Mouse (Mus musculus): ENCODE measurements around the gene Pik3r6.

Pik3r6 gene

GRCm38 (mm10) chr11:68488256-68488824 lies 14.5 kb upstream of the Pik3r6 start:
- DNase-seq, result no peak

DNA sequence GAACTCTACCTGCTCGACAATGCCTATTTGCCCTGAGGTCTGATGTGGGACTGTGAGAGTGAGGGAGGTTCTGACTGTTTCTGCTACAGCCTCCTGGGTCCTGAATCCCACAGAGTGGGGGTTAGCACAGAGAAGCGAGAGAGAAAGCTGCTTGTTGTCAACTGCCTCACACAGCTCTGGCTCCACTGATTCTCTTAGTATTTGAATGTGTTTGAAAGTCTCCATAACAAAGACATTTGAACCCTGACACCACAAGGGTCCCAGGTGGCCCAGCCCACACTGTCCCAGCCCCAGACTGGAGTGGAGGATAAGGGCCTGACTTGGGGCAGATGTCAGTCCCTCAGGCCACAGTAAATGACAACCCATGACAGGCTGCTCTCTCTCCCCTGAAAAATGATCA lies 13.6 kb upstream of the Pik3r6 start:
- DNase-seq, result no peak

DNA sequence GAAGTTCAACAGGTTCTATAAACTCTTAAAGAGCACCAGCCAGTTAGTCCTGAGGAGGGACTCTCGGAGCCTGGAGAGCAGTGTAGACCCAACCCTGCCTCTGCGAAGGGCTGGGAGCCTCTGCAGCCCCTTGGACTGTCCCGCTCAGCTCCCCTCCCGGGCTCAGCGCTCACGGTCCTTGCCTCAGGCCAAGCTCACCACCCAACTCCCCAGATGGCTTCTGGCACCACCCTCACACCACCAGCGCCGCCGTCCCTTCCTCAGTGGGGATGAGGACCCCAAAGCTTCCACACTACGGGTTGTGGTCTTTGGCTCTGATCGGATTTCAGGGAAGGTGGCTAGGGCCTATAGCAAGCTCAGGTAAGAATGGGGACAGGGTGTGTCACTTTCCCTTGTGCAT lies 10.2 kb upstream of the Pik3r6 start:
- no peak for DNase-seq

DNA sequence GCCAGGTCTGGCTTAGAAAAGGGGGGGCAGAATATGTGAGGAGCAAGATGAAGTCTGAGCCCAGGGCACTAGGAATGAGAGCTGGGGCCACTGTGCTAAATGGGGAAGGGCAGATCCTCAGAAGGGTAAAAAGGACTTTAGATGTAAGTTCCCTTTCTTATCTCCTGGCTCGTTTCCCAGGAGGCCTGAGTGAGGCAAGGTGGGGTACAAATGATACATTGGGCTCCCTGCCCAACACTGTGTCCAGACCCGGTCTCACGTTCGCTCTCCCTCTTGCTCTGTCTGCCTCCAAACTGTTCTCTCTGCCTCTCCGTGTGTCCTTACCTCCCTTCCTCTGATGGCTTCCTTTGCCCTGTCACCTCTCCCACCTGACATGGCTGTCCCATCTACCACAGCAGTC lies 9.1 kb upstream of the Pik3r6 start:
- no peak for DNase-seq

DNA sequence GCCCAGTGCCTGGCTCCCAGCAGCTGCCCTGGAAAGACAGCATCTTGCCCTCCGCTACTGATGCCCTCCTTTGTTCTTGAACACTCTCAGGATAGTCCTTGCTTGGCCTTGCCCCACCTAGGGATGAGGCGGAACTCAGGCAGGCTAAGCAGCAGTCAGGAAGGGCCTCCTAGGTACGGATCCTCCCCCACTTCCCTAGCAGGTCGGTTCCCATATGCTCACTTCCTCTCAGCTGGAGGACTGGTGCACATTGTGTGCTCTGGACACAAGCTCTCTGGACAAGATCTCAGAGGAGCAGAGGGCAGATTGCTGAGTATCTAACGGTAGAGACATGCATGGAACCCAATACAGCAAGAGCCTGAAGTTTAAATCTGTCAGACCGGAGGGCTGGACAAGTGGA lies 5.7 kb upstream of the Pik3r6 start:
- no peak for DNase-seq

- no peak for DNase-seq
Observed at GRCm38 (mm10) chr11:68498517-68498916, 4.3 kb upstream of the Pik3r6 start.

- DNase-seq, result no peak
Observed at GRCm38 (mm10) chr11:68498999-68499699, 3.7 kb upstream of the Pik3r6 start.

DNA sequence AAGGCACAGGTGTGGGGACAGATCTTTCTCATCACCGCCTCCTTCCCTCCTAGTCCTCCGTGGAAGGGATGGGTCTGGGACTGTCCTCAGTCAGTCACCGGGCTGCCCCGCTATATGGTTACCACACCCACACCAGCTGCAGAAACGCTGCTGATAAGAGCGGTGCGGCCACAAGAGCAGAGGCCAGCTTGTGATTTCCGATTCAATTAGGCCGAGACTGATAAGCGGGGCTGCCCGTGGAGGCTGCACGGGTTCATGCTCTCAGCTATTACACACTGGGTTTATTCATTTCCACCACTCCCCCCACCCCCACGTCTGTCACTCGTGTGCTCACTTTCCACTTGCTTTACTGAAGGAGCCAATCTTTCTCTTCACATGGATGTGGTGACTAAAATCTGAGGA lies 1.9 kb upstream of the Pik3r6 start:
- DNase-seq, result no peak

DNA sequence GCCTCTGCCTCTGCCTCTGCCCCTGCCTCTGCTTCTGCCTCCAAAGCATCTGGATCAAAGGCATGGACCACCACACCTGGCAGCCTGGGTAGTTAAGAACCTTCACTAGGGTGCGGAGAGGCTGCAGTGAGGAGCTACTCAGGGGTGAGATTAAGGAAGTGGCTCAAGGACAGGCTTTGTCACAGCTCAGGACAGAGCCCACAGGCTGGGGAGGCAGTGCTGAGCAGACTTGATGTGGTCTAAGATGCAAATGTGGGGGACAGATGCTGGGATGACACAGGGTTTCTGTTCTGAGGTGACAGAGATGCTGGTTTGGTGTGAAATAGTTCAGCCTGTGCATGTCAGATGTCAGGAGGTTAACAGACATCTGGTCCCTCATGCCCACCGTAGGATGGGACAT lies 411 bp upstream of the Pik3r6 start:
- no peak for DNase-seq

GRCm38 (mm10) chr11:68504913-68505312 lies 2.1 kb downstream of the Pik3r6 start:
- no peak for DNase-seq

- DNase-seq, result no peak
Observed at GRCm38 (mm10) chr11:68507246-68507645, 4.4 kb downstream of the Pik3r6 start.

DNA sequence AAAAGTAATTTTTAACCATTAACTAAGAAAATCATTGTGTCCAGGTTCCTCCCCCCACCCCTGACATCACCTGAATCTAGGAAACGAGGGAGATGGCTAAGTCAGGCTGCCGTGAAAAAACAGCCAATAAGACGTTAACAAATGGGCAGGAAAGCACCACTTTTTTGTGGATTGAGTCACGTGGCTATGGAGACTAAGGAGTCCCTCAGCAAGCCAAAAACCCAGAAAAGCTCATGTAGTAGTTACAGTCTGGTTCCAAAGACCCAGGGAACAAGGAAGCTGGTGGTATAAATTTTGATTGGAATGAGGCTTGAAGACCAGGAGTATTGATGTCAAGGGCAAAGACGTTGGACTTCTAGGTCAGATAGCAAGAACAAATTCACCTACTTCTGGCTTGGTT lies 5.8 kb downstream of the Pik3r6 start:
- DNase-seq, result no peak

GRCm38 (mm10) chr11:68509194-68509593 lies 6.4 kb downstream of the Pik3r6 start:
- DNase-seq, result no peak

- DNase-seq, result no peak
Observed at GRCm38 (mm10) chr11:68513969-68514368, 11.2 kb downstream of the Pik3r6 start.

DNA sequence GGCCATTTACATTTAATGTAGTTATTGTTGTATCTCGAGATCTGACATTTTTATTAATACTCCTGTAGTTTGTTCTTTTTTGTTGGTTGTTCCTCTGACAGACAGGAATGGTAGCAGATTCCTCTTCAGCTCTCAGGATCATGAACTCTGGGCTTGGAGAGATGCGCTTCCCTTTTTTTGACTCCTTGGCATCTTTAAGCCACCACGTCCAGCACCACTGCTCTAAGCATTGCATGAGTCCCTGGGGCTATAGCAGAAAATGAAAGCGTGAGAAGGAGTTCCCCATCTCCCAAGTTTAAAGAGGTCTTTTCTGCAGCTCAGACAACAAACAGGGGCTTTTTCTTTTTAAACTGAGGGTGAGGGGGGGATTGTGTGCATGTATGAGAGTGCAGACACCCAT lies 16.5 kb downstream of the Pik3r6 start:
- no peak for DNase-seq

DNA sequence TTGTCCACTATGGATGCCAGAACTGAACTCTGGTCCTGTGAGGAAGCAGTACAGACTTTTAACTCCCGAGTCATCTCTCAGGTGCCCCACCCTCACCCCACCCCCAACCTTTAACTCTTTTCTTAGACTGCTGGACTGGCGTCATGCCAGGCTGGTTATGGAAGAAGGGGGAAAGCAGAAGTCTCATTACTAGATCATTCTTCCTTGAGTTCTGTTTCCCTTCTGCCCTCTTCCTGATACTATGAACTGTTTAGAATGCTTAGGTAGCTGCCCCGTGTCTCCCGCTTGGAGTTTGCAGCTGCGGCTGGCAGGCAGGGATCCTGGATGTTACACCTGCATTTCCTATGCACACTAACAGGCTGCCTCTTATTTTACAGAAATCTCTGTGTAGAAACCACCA lies 17.0 kb downstream of the Pik3r6 start:
- DNase-seq, result no peak

GRCm38 (mm10) chr11:68520439-68520838 lies 17.6 kb downstream of the Pik3r6 start:
- no peak for DNase-seq

DNA sequence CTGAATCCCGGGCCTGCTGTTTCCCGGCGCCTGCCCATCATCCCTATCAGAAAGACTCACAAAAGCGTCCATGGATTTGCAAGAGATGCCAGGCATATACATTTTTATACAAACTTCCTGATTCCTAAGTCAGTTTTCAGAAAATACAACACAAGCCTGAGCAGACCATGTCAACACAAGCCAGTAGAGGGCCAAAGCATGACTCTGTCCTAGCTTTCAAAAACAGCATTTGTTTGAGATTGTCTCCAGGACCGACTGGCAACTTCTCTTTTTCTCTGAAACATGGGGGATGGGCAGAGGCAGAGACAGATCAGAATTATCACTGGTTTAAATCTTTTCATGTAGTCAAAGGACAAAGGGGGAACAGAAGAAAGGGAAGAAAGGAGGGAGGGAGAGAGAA lies 18.5 kb downstream of the Pik3r6 start:
- DNase-seq, result no peak

DNA sequence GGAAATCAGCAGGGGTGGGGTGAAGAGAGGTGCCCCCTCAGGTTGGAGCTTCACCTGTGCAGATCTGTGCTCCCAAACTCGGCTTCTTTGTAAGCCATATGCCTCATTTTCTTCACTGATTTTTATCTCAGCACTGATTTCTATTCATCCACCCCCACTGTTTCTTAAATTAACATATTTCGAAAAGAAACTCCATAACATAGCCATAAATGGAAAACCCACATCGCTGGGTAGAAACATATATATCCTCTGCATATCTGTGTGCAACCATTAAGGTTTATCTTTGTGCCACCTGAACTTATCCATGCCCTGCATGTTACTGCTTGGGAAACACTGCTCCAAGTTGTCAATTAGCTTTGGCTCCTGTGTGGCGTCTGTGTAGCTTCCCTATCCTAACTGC lies 23.6 kb downstream of the Pik3r6 start:
- DNase-seq, result no peak

- DNase-seq, result peak; percentile 75 to 84
Observed at GRCm38 (mm10) chr11:68531066-68531806, 28.4 kb downstream of the Pik3r6 start.

GRCm38 (mm10) chr11:68531941-68532535 lies 29.2 kb downstream of the Pik3r6 start:
- no peak for DNase-seq

DNA sequence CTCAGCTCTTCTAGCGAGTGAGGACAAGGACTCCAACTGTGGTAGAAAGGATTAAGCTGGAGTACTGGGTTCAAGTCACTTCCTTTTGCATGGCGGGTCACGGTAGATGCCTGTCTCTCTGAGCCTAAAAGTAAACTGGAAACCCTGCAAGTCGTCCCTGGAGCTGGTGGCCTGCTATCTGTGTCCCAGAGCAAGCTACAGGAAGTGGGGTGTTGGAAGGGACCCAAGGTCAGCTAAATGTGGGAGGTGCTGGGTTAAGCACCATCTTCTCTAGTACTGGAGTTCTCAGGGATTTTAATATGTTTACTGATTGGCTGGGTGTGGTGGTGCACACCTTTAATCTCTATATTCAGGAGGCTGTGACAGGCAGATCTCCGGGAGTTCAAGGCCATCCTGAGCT lies 30.0 kb downstream of the Pik3r6 start:
- DNase-seq, result no peak

DNA sequence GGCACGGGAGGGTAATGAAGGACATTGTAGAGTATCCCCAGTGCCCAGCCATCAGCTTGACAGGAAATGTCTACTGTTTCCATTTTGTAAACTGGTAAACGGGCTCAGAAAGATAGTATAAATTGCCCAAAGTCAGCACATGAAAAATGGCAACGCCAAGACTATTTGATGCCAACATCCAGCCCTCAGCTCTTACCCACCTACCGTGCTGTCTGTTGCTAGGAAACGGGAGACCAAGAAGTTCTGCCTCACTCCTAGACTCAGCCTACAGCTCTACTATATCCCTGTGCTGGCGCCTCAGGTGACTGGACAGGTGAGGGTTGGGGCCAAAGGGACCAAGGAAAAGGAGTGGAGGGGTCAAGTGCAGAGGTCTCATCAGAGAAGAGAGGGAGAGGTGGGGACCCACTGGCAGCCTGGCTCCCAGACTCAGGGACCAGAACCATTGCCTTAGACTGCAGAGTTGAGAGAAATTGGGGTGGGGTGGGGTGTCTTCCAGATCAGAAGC lies 31.2 kb downstream of the Pik3r6 start:
- DNase-seq, result no peak

GRCm38 (mm10) chr11:68536026-68536425 lies 33.2 kb downstream of the Pik3r6 start:
- DNase-seq, result no peak

Data from cerebellum, postnatal 14 days (tissue).